In genomic region chr8:82774482-82774881, GRCm38 (mm10) we compare ENCODE assay signal across 8 mouse cellular contexts. TPM values are rescaled to one million over a fixed set of nuclear protein-coding genes. Genes with fewer than 3 reads are reported as not detected.
DNase-seq lines count a peak whose midpoint lies in the region; ATAC-seq and TF ChIP-seq lines count a peak whose summit lies in the region.

No protein-coding gene starts in this region.

- intact Hi-C loops in heart, postnatal 25 days (cut with DNase I): loop anchor here (10.0 kb wide), 2 partner anchors 370 to 560 kb away; partner anchors contain the start of genes Elmod2 and Il15

- H3K4me2 ChIP-seq in heart, embryonic 13.5 days: peak overlapping the region; percentile 85
- peak overlapping the region; percentile 89 for H3K4me2 ChIP-seq in forebrain, embryonic 14.5 days (ENCODE audit: low read length)
- H3K4me2 ChIP-seq in limb, embryonic 15.5 days: peak overlapping the region; percentile 57
- peak overlapping the region; percentile 69 for H3K4me2 ChIP-seq in stomach, embryonic 15.5 days

- DNase-seq in heart, postnatal 25 days (ENCODE audit: low spot score): no peak
- no peak for DNase-seq in ES-E14 (ENCODE audit: low read depth, low spot score)
- no peak for DNase-seq in forebrain, embryonic 14.5 days (ENCODE audit: low spot score)
- no peak for DNase-seq in cerebellum, adult 11 months
- no peak for DNase-seq in retina, postnatal 1 day

- H3K27me3 ChIP-seq in heart, embryonic 13.5 days (replicated peaks): 0 out of 2 replicates have a peak, but pooled peaks cover 5% of the 10 kb centered on the region
- H3K27me3 ChIP-seq in forebrain, embryonic 14.5 days (replicated peaks; ENCODE audit: control insufficient read depth, insufficient read depth, low read length): no peaks in the 10 kb centered on the region
- H3K27me3 ChIP-seq in limb, embryonic 15.5 days: no peaks in the 10 kb centered on the region
- H3K27me3 ChIP-seq in stomach, embryonic 15.5 days (replicated peaks): no peaks in the 10 kb centered on the region

- H3K27ac ChIP-seq in heart, embryonic 13.5 days (replicated peaks): peak overlapping the region; percentile 80
- H3K27ac ChIP-seq in ES-E14 (ENCODE audit: insufficient read depth, low read depth, low read length, poor library complexity, severe bottlenecking): no peak overlapping the region; the same call in 1 of the 2 replicates
- no peak overlapping the region for H3K27ac ChIP-seq in forebrain, embryonic 14.5 days (ENCODE audit: low read depth, low read length)
- peak overlapping the region; percentile 85 for H3K27ac ChIP-seq in limb, embryonic 15.5 days
- H3K27ac ChIP-seq in stomach, embryonic 15.5 days: peak overlapping the region; percentile 82; the same call in 1 of the 2 replicates

- 53% methylated on average over 6 of the region's 6 CpGs for WGBS in heart, embryonic 13.5 days
- WGBS in forebrain, embryonic 14.5 days: 55% methylated on average over 6 of the region's 6 CpGs
- WGBS in limb, embryonic 15.5 days: 46% methylated on average over 6 of the region's 6 CpGs
- 49% methylated on average over 6 of the region's 6 CpGs for WGBS in stomach, embryonic 15.5 days

- ATAC-seq in heart, embryonic 13.5 days (ENCODE audit: extremely low read depth, insufficient number of reproducible peaks, low FRiP score, low TSS enrichment): no peak
- peak; percentile 60 for ATAC-seq in forebrain, embryonic 14.5 days
- ATAC-seq in limb, embryonic 15.5 days (ENCODE audit: insufficient number of reproducible peaks, low FRiP score, low TSS enrichment, low read depth): no peak
- no peak for ATAC-seq in stomach, embryonic 15.5 days (ENCODE audit: insufficient read depth, low FRiP score, low read depth)

- H3K9ac ChIP-seq in heart, embryonic 13.5 days: peak overlapping the region; percentile 94
- H3K9ac ChIP-seq in ES-E14 (ENCODE audit: insufficient read depth, low read depth, low read length, poor library complexity, severe bottlenecking): peak overlapping the region; percentile 40; the same call in 1 of the 2 replicates
- peak overlapping the region; percentile 85 for H3K9ac ChIP-seq in forebrain, embryonic 14.5 days (ENCODE audit: low read length)
- H3K9ac ChIP-seq in limb, embryonic 15.5 days: no peak overlapping the region
- H3K9ac ChIP-seq in stomach, embryonic 15.5 days: no peak overlapping the region; the same call in 1 of the 2 replicates

- in situ Hi-C loops in ES-E14 (cut with MboI; ENCODE audit: low sequenced_read_pairs in 2 of 2, unreplicated experiment in 2 of 2): no loop called here

- H3K36me3 ChIP-seq in heart, embryonic 13.5 days: peaks cover 32% of the 10 kb centered on the region
- H3K36me3 ChIP-seq in ES-E14 (ENCODE audit: control insufficient read depth, insufficient read depth, low read length, poor library complexity, severe bottlenecking): peaks cover 16% of the 10 kb centered on the region
- peaks cover 27% of the 10 kb centered on the region for H3K36me3 ChIP-seq in forebrain, embryonic 14.5 days (ENCODE audit: control insufficient read depth, insufficient read depth, low read length)
- peaks cover 23% of the 10 kb centered on the region for H3K36me3 ChIP-seq in limb, embryonic 15.5 days
- H3K36me3 ChIP-seq in stomach, embryonic 15.5 days: peaks cover 22% of the 10 kb centered on the region

- no peaks in the 10 kb centered on the region for H3K9me3 ChIP-seq in heart, embryonic 13.5 days
- no peaks in the 10 kb centered on the region for H3K9me3 ChIP-seq in ES-E14 (ENCODE audit: control insufficient read depth, insufficient read depth, low read depth, low read length)
- H3K9me3 ChIP-seq in forebrain, embryonic 14.5 days (replicated peaks; ENCODE audit: control insufficient read depth, low read length): no peaks in the 10 kb centered on the region
- no peaks in the 10 kb centered on the region for H3K9me3 ChIP-seq in limb, embryonic 15.5 days
- no peaks in the 10 kb centered on the region for H3K9me3 ChIP-seq in stomach, embryonic 15.5 days

- H3K4me1 ChIP-seq in heart, embryonic 13.5 days: peaks cover 15% of the 10 kb centered on the region
- peaks cover 2 to 10% of the 10 kb centered on the region in 2 experiments; a peak in 3 of 4 replicates for H3K4me1 ChIP-seq in ES-E14 (ENCODE audit: control insufficient read depth in 2 of 2, insufficient read depth in 2 of 2, low read length in 2 of 2, poor library complexity in 1 of 2)
- peaks cover 8% of the 10 kb centered on the region; the same call in 1 of the 2 replicates for H3K4me1 ChIP-seq in forebrain, embryonic 14.5 days (ENCODE audit: control insufficient read depth, insufficient read depth, low read length)
- H3K4me1 ChIP-seq in limb, embryonic 15.5 days: 0 out of 2 replicates have a peak, but pooled peaks cover 3% of the 10 kb centered on the region
- no peaks in the 10 kb centered on the region for H3K4me1 ChIP-seq in stomach, embryonic 15.5 days

- peak overlapping the region; percentile 84 for H3K4me3 ChIP-seq in heart, embryonic 13.5 days
- peak overlapping the region; percentile 91 to 92; a peak in 3 of 4 replicates for H3K4me3 ChIP-seq in ES-E14 (ENCODE audit: insufficient read depth in 1 of 2, low read depth in 1 of 2, low read length in 2 of 2, poor library complexity in 1 of 2, severe bottlenecking in 1 of 2)
- peak overlapping the region; percentile 80 for H3K4me3 ChIP-seq in forebrain, embryonic 14.5 days (ENCODE audit: low read depth, low read length)
- peak overlapping the region; percentile 76 for H3K4me3 ChIP-seq in limb, embryonic 15.5 days
- H3K4me3 ChIP-seq in stomach, embryonic 15.5 days (replicated peaks): peak overlapping the region; percentile 96

TF ChIP-seq in ES-E14, 5 proteins besides CTCF, POLR2A, EP300 and RAD21:
- TF ChIP-seq ZC3H11A (IDR thresholded peaks at IDR 0.05; ENCODE audit: borderline replicate concordance, low read depth, low read length) (no peak), ZNF384 (IDR thresholded peaks at IDR 0.05; ENCODE audit: low read depth, low read length) (no peak), HCFC1 (IDR thresholded peaks at IDR 0.05; ENCODE audit: borderline replicate concordance, insufficient read depth, low read length) (no peak), MAFK (IDR thresholded peaks at IDR 0.05; ENCODE audit: insufficient read depth, low read depth, low read length) (no peak), CHD2 (IDR thresholded peaks at IDR 0.05; ENCODE audit: low read depth, low read length) (no peak)

RNA-seq across cellular contexts. Expression of gene Zfp330, which starts 0.5 kb away (rescaled TPM):
- 40.4 and 44.1 TPM in 2 replicates for polyA plus RNA-seq in heart, embryonic 13.5 days (2015; fragmentation: Nextera tagmentation; extraction: Ambion mirVana)
- total RNA-seq in heart, postnatal 25 days (2021): 10 to 100 TPM; 17.1 to 18.1 TPM
- total RNA-seq in ES-E14 (2012; rRNA removed): 51.2 and 65.1 TPM in 2 replicates
- polyA plus RNA-seq in forebrain, embryonic 14.5 days (2014; fragmentation: Nextera tagmentation; extraction: Ambion mirVana): 81.6 and 84.2 TPM in 2 replicates
- 70.4 and 73.1 TPM in 2 replicates for polyA plus RNA-seq in limb, embryonic 15.5 days (2015; fragmentation: Nextera tagmentation; extraction: Ambion mirVana)
- polyA plus RNA-seq in stomach, embryonic 15.5 days (2015; fragmentation: Nextera tagmentation; extraction: Ambion mirVana): 64.5 and 67.9 TPM in 2 replicates

Comparison
In these comparisons a context has a peak if more than half of its experiments do, and no peak if none do; other contexts are left out.
1. H3K27ac ChIP-seq: peak in heart, embryonic 13.5 days (single experiment), limb, embryonic 15.5 days (single experiment) and stomach, embryonic 15.5 days (single experiment); none in ES-E14 (single experiment) and forebrain, embryonic 14.5 days (single experiment).
2. H3K9ac ChIP-seq: peak in heart, embryonic 13.5 days (single experiment), ES-E14 (single experiment) and forebrain, embryonic 14.5 days (single experiment); none in limb, embryonic 15.5 days (single experiment) and stomach, embryonic 15.5 days (single experiment).
3. Peak in every context shown above with its lines, with median percentiles within 50 percentile points of each other: H3K4me2 ChIP-seq and H3K4me3 ChIP-seq.